Mouse (Mus musculus) stomach, embryonic 15.5 days (tissue): ENCODE data around the gene Olfr572. TPM values are rescaled to one million over a fixed set of nuclear protein-coding genes. Genes with fewer than 3 reads are reported as not detected.

Experiments
- ATAC-seq: fragments of 200-750 bp; cut with Nextera tagmentation; 2 replicates; pipeline ENCODE4 v1.8.0; 2017; ENCODE audit warnings: low read depth, moderate number of reproducible peaks, moderate TSS enrichment; ENCODE audit not compliant: insufficient read depth, low FRiP score
- H3K27ac ChIP-seq: fragments of 300-500 bp; sonication (generic); 2 replicates; pipeline ENCODE4 v1.5.1; 2015; ENCODE audit warnings: mild to moderate bottlenecking, inconsistent platforms
- H3K27me3 ChIP-seq: fragments of 300-500 bp; sonication (generic); replicated peaks from 2 replicates; pipeline ENCODE4 v1.6.1; 2015; ENCODE audit warnings: inconsistent platforms
- H3K36me3 ChIP-seq: fragments of 300-500 bp; sonication (generic); 2 replicates; pipeline ENCODE4 v1.6.1; 2015; ENCODE audit warnings: inconsistent platforms
- H3K4me1 ChIP-seq: fragments of 300-500 bp; sonication (generic); 2 replicates; pipeline ENCODE4 v1.6.1; 2015; ENCODE audit warnings: inconsistent platforms
- H3K4me2 ChIP-seq: fragments of 300-500 bp; sonication (generic); 2 replicates; pipeline ENCODE4 v1.6.1; 2015; ENCODE audit warnings: mild to moderate bottlenecking, inconsistent platforms
- H3K4me3 ChIP-seq: fragments of 300-500 bp; sonication (generic); replicated peaks from 2 replicates; pipeline ENCODE4 v1.5.1; 2015; ENCODE audit warnings: inconsistent platforms
- H3K9ac ChIP-seq: fragments of 300-500 bp; sonication (generic); 2 replicates; pipeline ENCODE4 v1.6.1; 2015; ENCODE audit warnings: inconsistent platforms
- H3K9me3 ChIP-seq: fragments of 300-500 bp; sonication (generic); 2 replicates; pipeline ENCODE4 v1.6.1; 2016; ENCODE audit warnings: inconsistent platforms
- WGBS: fragments of 180-500 bp; shearing (Covaris S2); methylation state at CpG from one replicate; pipeline ENCODE4 v1.1.7; 2015; 5-methylcytosine and 5-hydroxymethylcytosine counted together
- polyA plus RNA-seq: library from polyadenylated mRNA; unstranded; fragments of >200 nt; fragmentation: Nextera tagmentation; extraction: Ambion mirVana; gene quantifications from 2 replicates; pipeline ENCODE4 v1.2.1, GENCODE M21; 2015

Olfr572 gene
- polyA plus RNA-seq, 1 experiment from 2014 or later = not detected

DNA sequence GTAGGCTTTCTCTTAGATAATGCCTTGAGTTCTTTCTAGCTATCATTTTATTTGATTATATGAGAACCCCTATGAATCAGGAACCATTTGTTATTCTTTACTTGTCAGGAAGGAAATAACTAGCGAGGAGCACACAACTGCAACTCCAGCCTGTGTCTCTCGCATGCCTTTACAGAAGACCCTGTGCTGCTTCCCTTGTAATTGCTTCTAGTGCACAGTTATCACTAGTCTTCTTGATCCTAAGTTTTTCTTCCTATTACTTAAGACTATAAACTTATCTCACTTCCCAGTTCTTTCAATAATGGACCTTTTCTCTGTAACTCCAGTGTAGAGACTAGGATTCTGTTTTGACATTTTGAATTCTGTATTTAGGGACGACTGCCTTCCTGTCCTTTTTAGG, 33.9 kb downstream of the Olfr572 start:
- no peaks in the 10 kb centered on the region for H3K36me3 ChIP-seq
- H3K4me1 ChIP-seq = no peaks in the 10 kb centered on the region
- H3K9ac ChIP-seq = no peak overlapping the region
- no peak overlapping the region for H3K4me2 ChIP-seq
- H3K9me3 ChIP-seq = no peaks in the 10 kb centered on the region
- WGBS = 51% methylated on average over 3 of the region's 3 CpGs
- H3K27me3 ChIP-seq = no peaks in the 10 kb centered on the region
- no peak overlapping the region for H3K4me3 ChIP-seq
- H3K27ac ChIP-seq = no peak overlapping the region
- ATAC-seq = no peak

- Histone ChIP-seq H3K27ac (no peak within 1 kb of the TSS), H3K9ac (no peak within 1 kb of the TSS), H3K4me1 (no peaks in the 10 kb centered on the region), H3K4me2 (no peak within 1 kb of the TSS), H3K4me3 (no peak within 1 kb of the TSS), H3K27me3 (no peaks in the 10 kb centered on the region), H3K9me3 (no peaks in the 10 kb centered on the region), H3K36me3 (no peaks in the 10 kb centered on the region)
- 49% methylated on average over 1 of the region's 1 CpGs for WGBS
- ATAC-seq = peak; percentile 56; the same call in 1 of the 2 replicates
Observed at GRCm38 (mm10) chr7:102958593-102958992, 34.4 kb downstream of the Olfr572 start, which contains the start of gene Olfr575. Gene Olfr575 (minus strand): TSS chr7:102958775.

- WGBS = 17% methylated on average over 2 of the region's 2 CpGs
- Histone ChIP-seq H3K27ac (no peak within 1 kb of the TSS), H3K36me3 (no peaks in the 10 kb centered on the region), H3K4me3 (no peak within 1 kb of the TSS), H3K4me2 (no peak within 1 kb of the TSS), H3K9ac (no peak within 1 kb of the TSS), H3K9me3 (no peaks in the 10 kb centered on the region), H3K4me1 (no peaks in the 10 kb centered on the region), H3K27me3 (no peaks in the 10 kb centered on the region)
- no peak for ATAC-seq
Observed at GRCm38 (mm10) chr7:102962360-102962759, 38.2 kb downstream of the Olfr572 start, which contains the start of gene Olfr576. Gene Olfr576 (plus strand): TSS chr7:102962660.

- Histone ChIP-seq H3K36me3 (no peaks in the 10 kb centered on the region), H3K4me3 (no peak overlapping the region), H3K9ac (no peak overlapping the region), H3K4me1 (no peaks in the 10 kb centered on the region), H3K27me3 (no peaks in the 10 kb centered on the region), H3K4me2 (no peak overlapping the region), H3K9me3 (no peaks in the 10 kb centered on the region), H3K27ac (no peak overlapping the region)
- WGBS = 57% methylated on average over 1 of the region's 1 CpGs
- ATAC-seq = no peak
Observed at GRCm38 (mm10) chr7:102974399-102974798, 50.2 kb downstream of the Olfr572 start.

DNA sequence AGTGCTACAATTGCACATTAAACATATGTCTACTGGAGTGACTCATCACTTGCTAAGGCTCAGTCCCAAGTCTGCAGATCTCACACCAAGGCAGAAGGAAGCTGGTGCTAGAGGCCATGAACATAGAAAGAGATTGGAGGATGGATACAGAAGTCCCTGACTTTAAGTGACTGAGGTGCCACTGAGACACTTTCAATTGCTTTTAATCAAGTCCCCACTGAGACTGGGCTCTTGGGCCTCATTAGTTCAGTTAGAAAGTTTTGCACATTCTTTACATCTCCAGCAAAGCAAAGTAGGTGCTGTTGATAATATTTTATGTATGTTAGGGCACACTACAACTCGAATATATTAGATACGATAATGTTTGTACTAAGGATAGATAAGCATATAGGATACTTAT, 51.6 kb downstream of the Olfr572 start, which contains the start of gene Olfr577:
Gene Olfr577 (minus strand): TSS at position 101 of the 400 bp plus-strand sequence.
- H3K27ac ChIP-seq = no peak within 1 kb of the TSS
- no peak within 1 kb of the TSS for H3K4me2 ChIP-seq
- H3K9ac ChIP-seq = no peak within 1 kb of the TSS
- no peak for ATAC-seq
- no peaks in the 10 kb centered on the region for H3K9me3 ChIP-seq
- H3K36me3 ChIP-seq = no peaks in the 10 kb centered on the region
- WGBS = 76% methylated on average over 2 of the region's 2 CpGs
- H3K4me3 ChIP-seq = no peak within 1 kb of the TSS
- no peaks in the 10 kb centered on the region for H3K4me1 ChIP-seq
- no peaks in the 10 kb centered on the region for H3K27me3 ChIP-seq

Other genes starting within 250 kb of the Olfr572 start
- 12.8 and 13.6 TPM in 2 replicates for gene Trim68, start 237.1 kb upstream of the Olfr572 start, polyA plus RNA-seq
- not detected in 2 replicates for gene Olfr557, start 228.5 kb upstream of the Olfr572 start, polyA plus RNA-seq
- gene Olfr558, start 222.2 kb upstream of the Olfr572 start, polyA plus RNA-seq = 0.18 and 0.30 TPM in 2 replicates
- gene Olfr33, start 205.3 kb upstream of the Olfr572 start, polyA plus RNA-seq = not detected in 2 replicates
- not detected in 2 replicates for gene Olfr559, start 196.9 kb upstream of the Olfr572 start, polyA plus RNA-seq
- not detected in 2 replicates for gene Olfr560, start 165.0 kb upstream of the Olfr572 start, polyA plus RNA-seq
- 0.28 and 0.44 TPM in 2 replicates for gene Olfr78, start 164.9 kb upstream of the Olfr572 start, polyA plus RNA-seq
- not detected in 2 replicates for gene Olfr561, start 153.2 kb upstream of the Olfr572 start, polyA plus RNA-seq
- gene Olfr564, start 120.9 kb upstream of the Olfr572 start, polyA plus RNA-seq = not detected in 2 replicates
- gene Olfr566, start 65.6 kb upstream of the Olfr572 start, polyA plus RNA-seq = not detected in 2 replicates
- gene Olfr568, start 47.3 kb upstream of the Olfr572 start, polyA plus RNA-seq = not detected in 2 replicates
- gene Olfr569, start 33.5 kb upstream of the Olfr572 start, polyA plus RNA-seq = not detected in 2 replicates
- gene Olfr570, start 29.8 kb upstream of the Olfr572 start, polyA plus RNA-seq = not detected in 2 replicates
- gene Olfr571, start 6.9 kb upstream of the Olfr572 start, polyA plus RNA-seq = not detected in 2 replicates
- gene Olfr573-ps1, start 18.2 kb downstream of the Olfr572 start, polyA plus RNA-seq = not detected in 2 replicates
- gene Olfr574, start 24.1 kb downstream of the Olfr572 start, polyA plus RNA-seq = not detected in 2 replicates
- not detected in 2 replicates for gene Olfr575, start 34.4 kb downstream of the Olfr572 start, polyA plus RNA-seq
- gene Olfr576, start 38.3 kb downstream of the Olfr572 start, polyA plus RNA-seq = not detected in 2 replicates
- not detected in 2 replicates for gene Olfr577, start 51.5 kb downstream of the Olfr572 start, polyA plus RNA-seq
- not detected in 2 replicates for gene Olfr578, start 64.9 kb downstream of the Olfr572 start, polyA plus RNA-seq
- gene Olfr582, start 113.6 kb downstream of the Olfr572 start, polyA plus RNA-seq = not detected in 2 replicates
- not detected in 2 replicates for gene Olfr583, start 126.9 kb downstream of the Olfr572 start, polyA plus RNA-seq
- gene Olfr584, start 157.5 kb downstream of the Olfr572 start, polyA plus RNA-seq = not detected in 2 replicates
- gene Olfr585, start 173.3 kb downstream of the Olfr572 start, polyA plus RNA-seq = not detected in 2 replicates
- not detected in 2 replicates for gene Olfr586, start 201.2 kb downstream of the Olfr572 start, polyA plus RNA-seq
- gene Olfr588-ps1, start 216.5 kb downstream of the Olfr572 start, polyA plus RNA-seq = not detected in 2 replicates
- gene Olfr589, start 231.9 kb downstream of the Olfr572 start, polyA plus RNA-seq = not detected in 2 replicates